Mouse (Mus musculus) stomach, embryonic 14.5 days (tissue): ENCODE data around the gene Tspoap1. TPM values are rescaled to one million over a fixed set of nuclear protein-coding genes. Genes with fewer than 3 reads are reported as not detected.

Experiments used
- ATAC-seq: fragments of 200-750 bp; cut with Nextera tagmentation; 2 replicates; pipeline ENCODE4 v1.8.0; 2017; ENCODE audit warnings: low read depth, moderate TSS enrichment; ENCODE audit not compliant: insufficient number of reproducible peaks, insufficient read depth, low FRiP score
- H3K27ac ChIP-seq: fragments of 300-500 bp; sonication (generic); 2 replicates; pipeline ENCODE4 v1.5.1; 2014; ENCODE audit warnings: mild to moderate bottlenecking, low read length, moderate library complexity, mixed read lengths
- H3K27me3 ChIP-seq: fragments of 300-500 bp; sonication (generic); 2 replicates; pipeline ENCODE4 v1.6.1; 2014; ENCODE audit warnings: low read length, control low read depth, mixed read lengths; ENCODE audit not compliant: control insufficient read depth, insufficient read depth
- H3K36me3 ChIP-seq: fragments of 300-500 bp; sonication (generic); 2 replicates; pipeline ENCODE4 v1.6.1; 2014; ENCODE audit warnings: mild to moderate bottlenecking, control low read depth, low read length, moderate library complexity, mixed read lengths; ENCODE audit not compliant: control insufficient read depth, insufficient read depth
- H3K4me1 ChIP-seq: fragments of 300-500 bp; sonication (generic); 2 replicates; pipeline ENCODE4 v1.6.1; 2014; ENCODE audit warnings: low read length, control low read depth, mixed read lengths; ENCODE audit not compliant: control insufficient read depth, insufficient read depth
- H3K4me2 ChIP-seq: fragments of 300-500 bp; sonication (generic); replicated peaks from 2 replicates; pipeline ENCODE4 v1.6.1; 2014; ENCODE audit warnings: low read depth, low read length, control low read depth
- H3K4me3 ChIP-seq: fragments of 300-500 bp; sonication (generic); 2 replicates; pipeline ENCODE4 v1.5.1; 2014; ENCODE audit warnings: low read depth, low read length, control low read depth
- H3K9ac ChIP-seq: fragments of 300-500 bp; sonication (generic); replicated peaks from 2 replicates; pipeline ENCODE4 v1.6.1; 2014; ENCODE audit warnings: low read depth, mild to moderate bottlenecking, control low read depth, low read length, moderate library complexity, mixed read lengths
- H3K9me3 ChIP-seq: fragments of 300-500 bp; sonication (generic); 2 replicates; pipeline ENCODE4 v1.6.1; 2016; ENCODE audit warnings: low read depth, low read length, control low read depth; ENCODE audit not compliant: control insufficient read depth
- WGBS: fragments of 180-500 bp; shearing (Covaris S2); extraction: QIAGEN DNeasy Blood & Tissue Kit; methylation state at CpG from one replicate; pipeline ENCODE4 v1.1.7; 2014; 5-methylcytosine and 5-hydroxymethylcytosine counted together
- polyA plus RNA-seq: library from polyadenylated mRNA; unstranded; fragments of >200 nt; fragmentation: Nextera tagmentation; extraction: Ambion mirVana; gene quantifications from 2 replicates; pipeline ENCODE4 v1.2.1, GENCODE M21; 2014

Gene Tspoap1
- polyA plus RNA-seq, 1 experiment from 2014 or later = 3.1 TPM

DNA sequence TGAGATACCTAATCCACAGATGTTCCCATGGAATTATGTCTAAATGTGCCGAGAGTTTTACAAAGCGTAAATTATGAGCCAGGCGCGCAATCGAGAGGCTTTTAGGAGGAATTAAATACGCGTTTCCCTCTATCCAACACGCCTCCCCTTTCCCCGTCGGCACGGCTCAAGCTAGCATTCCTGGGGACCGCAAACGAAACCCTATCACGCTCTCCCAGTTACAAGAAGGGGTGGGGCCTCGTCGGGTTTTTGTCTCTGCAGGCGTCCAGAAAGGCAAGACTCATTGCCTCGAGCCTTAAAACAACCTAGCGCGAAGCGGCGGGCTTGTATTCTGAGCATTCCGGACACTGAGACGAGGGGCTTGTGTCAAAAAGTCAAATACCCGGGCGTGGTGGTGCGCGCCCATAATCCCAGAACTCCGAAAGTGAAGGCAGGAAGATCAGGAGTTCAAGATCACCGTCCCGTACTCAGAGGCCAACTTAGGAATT lies 23.6 kb upstream of the Tspoap1 start:
- peaks cover 6% of the 10 kb centered on the region; the same call in 1 of the 2 replicates for H3K4me1 ChIP-seq
- no peaks in the 10 kb centered on the region for H3K9me3 ChIP-seq
- H3K27ac ChIP-seq = peak overlapping the region; percentile 91
- H3K4me3 ChIP-seq = peak overlapping the region; percentile 80
- H3K36me3 ChIP-seq = peaks cover 11% of the 10 kb centered on the region
- H3K4me2 ChIP-seq = peak overlapping the region; percentile 79
- no peaks in the 10 kb centered on the region for H3K27me3 ChIP-seq
- peak overlapping the region; percentile 52 for H3K9ac ChIP-seq
- peak; percentile 82 for ATAC-seq
- WGBS = under 1% methylated on average over 31 of the region's 31 CpGs

DNA sequence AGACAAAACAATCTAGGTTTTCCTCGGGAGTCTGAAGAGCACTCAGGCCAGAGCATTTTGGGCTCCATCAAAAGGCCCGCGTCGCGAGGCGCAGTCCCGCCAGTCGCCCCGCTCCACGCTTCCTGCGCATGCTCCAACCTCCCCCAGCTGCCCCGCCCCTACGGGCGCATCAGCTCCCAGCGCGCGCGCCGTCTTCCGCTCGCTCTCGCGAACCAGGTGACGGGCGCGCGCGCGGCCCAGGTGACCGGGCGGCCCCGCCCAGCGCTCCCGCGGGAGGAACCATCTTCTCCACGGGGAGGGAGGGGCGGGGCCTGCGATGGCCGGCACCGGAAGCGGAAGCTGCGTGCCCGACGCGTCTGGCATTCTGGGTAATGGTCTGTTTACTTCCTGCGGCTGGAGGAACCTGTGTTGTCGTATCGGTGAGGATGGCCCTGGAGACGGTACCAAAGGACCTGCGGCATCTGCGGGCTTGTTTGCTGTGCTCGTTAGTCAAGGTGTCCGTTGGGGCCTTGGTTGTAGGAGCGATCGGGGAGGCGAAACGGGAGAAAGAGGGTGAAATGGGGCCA lies 23.1 kb upstream of the Tspoap1 start, which contains the start of gene Supt4a:
TSS of gene Supt4a (plus strand) at position 378 of the 566 bp plus-strand sequence.
- Histone ChIP-seq H3K4me2 (peak within 1 kb of the TSS; percentile 79), H3K36me3 (peaks cover 11% of the 10 kb centered on the region), H3K4me1 (peaks cover 6% of the 10 kb centered on the region; the same call in 1 of the 2 replicates), H3K27ac (peak within 1 kb of the TSS; percentile 91), H3K4me3 (peak within 1 kb of the TSS; percentile 80), H3K9ac (peak within 1 kb of the TSS; percentile 72), H3K9me3 (no peaks in the 10 kb centered on the region), H3K27me3 (no peaks in the 10 kb centered on the region)
- ATAC-seq = peak; percentile 92
- WGBS = under 1% methylated on average over 57 of the region's 57 CpGs

DNA sequence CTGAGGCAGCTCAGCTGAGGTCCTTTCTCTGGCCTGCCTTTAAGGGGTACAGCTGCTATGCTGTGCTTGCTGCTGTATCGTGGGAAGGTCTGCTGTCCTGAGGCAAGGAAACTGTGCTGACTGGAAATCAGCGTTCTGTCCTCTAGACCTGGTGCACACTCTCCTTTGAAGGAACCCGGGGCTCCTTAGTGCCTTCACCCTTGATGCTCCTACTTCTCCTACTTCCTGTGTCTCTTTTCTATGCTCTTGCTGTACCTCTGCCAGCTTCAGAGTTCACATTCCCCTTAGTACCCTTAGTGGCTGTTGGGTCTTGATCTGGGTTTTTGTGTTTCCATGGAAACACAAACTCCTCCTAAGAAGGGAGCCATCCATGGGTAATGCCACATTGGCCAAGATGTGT lies 16.6 kb upstream of the Tspoap1 start:
- no peak overlapping the region for H3K27ac ChIP-seq
- 89% methylated on average over 3 of the region's 3 CpGs for WGBS
- no peak overlapping the region for H3K9ac ChIP-seq
- no peak overlapping the region for H3K4me3 ChIP-seq
- no peaks in the 10 kb centered on the region for H3K9me3 ChIP-seq
- 0 out of 2 replicates have a peak, but pooled peaks cover 3% of the 10 kb centered on the region for H3K4me1 ChIP-seq
- ATAC-seq = no peak
- peaks cover 25% of the 10 kb centered on the region for H3K36me3 ChIP-seq
- H3K27me3 ChIP-seq = no peaks in the 10 kb centered on the region
- H3K4me2 ChIP-seq = no peak overlapping the region

DNA sequence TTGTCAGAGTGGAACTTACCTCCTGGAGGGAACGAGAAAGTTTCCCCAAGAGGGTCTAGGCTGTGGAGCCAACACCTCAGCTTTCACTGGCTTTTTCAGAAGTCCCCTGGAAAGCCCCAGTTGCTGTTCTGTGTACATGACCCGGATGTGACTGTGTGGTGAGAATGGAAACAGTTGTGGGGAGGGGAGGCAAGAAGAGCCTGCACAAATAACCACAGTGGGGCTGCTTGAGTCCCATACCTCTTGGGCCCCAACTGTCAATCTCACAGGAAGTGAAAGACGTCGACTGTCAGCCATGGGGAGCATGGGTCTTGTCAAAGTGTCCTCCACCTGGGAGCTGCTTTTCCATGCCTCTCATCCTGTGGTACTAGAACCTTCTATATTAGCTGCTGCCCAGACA lies 15.4 kb upstream of the Tspoap1 start:
- no peak overlapping the region for H3K4me3 ChIP-seq
- no peaks in the 10 kb centered on the region for H3K9me3 ChIP-seq
- 0 out of 2 replicates have a peak, but pooled peaks cover 3% of the 10 kb centered on the region for H3K4me1 ChIP-seq
- ATAC-seq = no peak
- H3K27me3 ChIP-seq = no peaks in the 10 kb centered on the region
- WGBS = 80% methylated on average over 4 of the region's 4 CpGs
- H3K36me3 ChIP-seq = peaks cover 18% of the 10 kb centered on the region
- no peak overlapping the region for H3K9ac ChIP-seq
- no peak overlapping the region for H3K27ac ChIP-seq
- H3K4me2 ChIP-seq = no peak overlapping the region

DNA sequence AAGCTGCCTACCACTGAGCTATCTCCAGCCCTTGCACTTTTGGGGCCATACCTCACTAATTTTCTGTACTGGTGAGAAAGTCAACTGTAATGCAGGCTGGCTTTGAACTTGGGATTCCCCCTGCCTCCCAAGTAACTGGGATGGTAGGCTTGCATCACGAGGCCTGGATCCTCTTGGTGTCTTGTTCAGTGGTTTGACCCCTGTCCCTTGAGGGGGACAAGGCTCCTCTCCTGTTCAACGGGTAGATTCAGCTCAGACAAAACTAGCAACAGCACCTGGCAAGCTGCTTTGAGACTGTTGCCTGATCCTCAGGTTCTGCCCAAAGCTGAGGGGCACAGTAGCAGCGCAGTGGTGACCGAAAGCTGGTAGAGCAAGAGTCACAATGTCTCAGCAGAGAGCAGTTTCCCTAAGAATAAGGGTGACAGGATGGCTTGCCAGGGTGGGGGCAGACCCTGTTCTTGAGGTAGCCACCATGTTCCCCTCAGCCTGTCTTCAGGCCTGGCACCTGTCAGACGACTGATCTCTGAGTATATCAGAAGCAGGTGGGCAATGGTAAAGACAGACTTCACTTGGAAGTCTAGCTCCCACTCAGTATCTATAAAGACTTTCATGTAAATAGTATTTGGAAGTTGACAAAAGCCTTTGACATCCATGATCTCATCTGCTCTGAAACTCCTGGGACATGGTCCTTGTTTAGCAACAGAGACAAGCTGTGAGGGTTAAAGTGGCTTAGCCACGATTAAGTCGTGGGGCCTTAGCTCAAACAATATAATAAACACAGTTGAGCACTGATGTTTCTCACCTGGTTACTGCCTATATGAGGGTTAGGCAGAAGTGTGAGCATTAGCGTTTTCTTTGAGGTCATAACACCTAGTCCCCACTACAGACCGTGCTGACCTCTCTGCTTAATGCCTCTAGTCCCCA lies 14.4 kb upstream of the Tspoap1 start:
- Histone ChIP-seq H3K4me1 (0 out of 2 replicates have a peak, but pooled peaks cover 3% of the 10 kb centered on the region), H3K4me3 (no peak overlapping the region), H3K36me3 (peaks cover 14% of the 10 kb centered on the region; the same call in 1 of the 2 replicates), H3K4me2 (no peak overlapping the region), H3K27me3 (no peaks in the 10 kb centered on the region), H3K27ac (no peak overlapping the region), H3K9ac (no peak overlapping the region), H3K9me3 (no peaks in the 10 kb centered on the region)
- WGBS = 62% methylated on average over 9 of the region's 9 CpGs
- no peak for ATAC-seq

DNA sequence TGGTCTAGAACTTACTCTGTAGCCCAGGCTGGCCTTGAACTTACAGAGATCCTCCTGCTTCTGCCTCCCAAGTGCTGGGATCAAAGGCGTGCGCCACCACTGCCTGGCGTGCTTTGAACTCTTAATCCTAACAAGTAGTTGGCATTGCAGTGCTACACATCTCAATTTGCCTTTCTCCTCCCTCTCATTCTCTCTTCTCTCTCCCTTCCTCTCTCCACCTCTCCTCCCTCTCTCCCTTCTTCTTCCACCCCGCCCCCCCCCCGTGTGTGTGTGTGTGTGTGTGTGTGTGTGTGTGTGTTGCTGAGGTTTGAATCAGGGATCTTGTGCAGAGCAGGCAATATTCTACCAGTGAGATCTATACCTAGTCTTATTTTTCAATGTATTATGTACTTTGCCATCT lies 13.0 kb upstream of the Tspoap1 start:
- H3K36me3 ChIP-seq = peaks cover 14% of the 10 kb centered on the region; the same call in 1 of the 2 replicates
- 95% methylated on average over 4 of the region's 5 CpGs for WGBS
- no peak for ATAC-seq

DNA sequence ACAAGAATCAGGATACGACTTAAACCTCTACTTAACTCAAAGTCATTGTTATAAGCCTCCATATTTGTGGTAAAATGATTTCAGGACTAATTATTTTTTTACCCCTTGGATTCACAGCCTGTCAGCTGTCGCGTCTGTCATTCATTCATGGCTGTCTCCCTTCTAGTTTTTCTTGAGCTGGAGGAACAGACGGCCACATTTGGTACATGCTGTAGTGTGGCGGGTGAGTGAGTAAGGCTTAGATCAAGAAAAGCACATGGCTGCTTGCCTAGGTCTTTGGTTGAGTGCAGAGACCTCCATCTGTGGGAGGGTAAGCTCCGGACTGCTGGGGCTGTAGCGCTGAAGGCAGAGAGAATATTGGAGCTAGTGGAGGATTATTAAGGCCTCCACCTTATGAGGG lies 12.6 kb upstream of the Tspoap1 start:
- Histone ChIP-seq H3K9me3 (no peaks in the 10 kb centered on the region), H3K9ac (no peak overlapping the region), H3K4me1 (0 out of 2 replicates have a peak, but pooled peaks cover 3% of the 10 kb centered on the region), H3K27me3 (no peaks in the 10 kb centered on the region), H3K4me2 (no peak overlapping the region), H3K36me3 (peaks cover 14% of the 10 kb centered on the region; the same call in 1 of the 2 replicates), H3K27ac (no peak overlapping the region), H3K4me3 (no peak overlapping the region)
- 96% methylated on average over 7 of the region's 7 CpGs for WGBS
- no peak for ATAC-seq

More for the DNA sequence above, 13.0 kb upstream of the Tspoap1 start:
- Histone ChIP-seq H3K27ac (no peak overlapping the region), H3K9ac (no peak overlapping the region), H3K27me3 (no peaks in the 10 kb centered on the region), H3K9me3 (no peaks in the 10 kb centered on the region), H3K4me2 (no peak overlapping the region), H3K4me1 (0 out of 2 replicates have a peak, but pooled peaks cover 3% of the 10 kb centered on the region), H3K4me3 (no peak overlapping the region)
